Mouse (Mus musculus) mature B cell (primary cell): ENCODE data around the gene Gm21541.
"Not testable (repeated sequence)": the region's sequence is repeated elsewhere in the genome, so short reads cannot be mapped to it uniquely, and the experiment has no call there.

Experiments
- in situ Hi-C: fragments of 300-500 bp; cut with MboI; formaldehyde crosslinking; loops from 2 replicates; pipeline ENCODE4 v1.14.3; 2019

Gene Gm21541

DNA sequence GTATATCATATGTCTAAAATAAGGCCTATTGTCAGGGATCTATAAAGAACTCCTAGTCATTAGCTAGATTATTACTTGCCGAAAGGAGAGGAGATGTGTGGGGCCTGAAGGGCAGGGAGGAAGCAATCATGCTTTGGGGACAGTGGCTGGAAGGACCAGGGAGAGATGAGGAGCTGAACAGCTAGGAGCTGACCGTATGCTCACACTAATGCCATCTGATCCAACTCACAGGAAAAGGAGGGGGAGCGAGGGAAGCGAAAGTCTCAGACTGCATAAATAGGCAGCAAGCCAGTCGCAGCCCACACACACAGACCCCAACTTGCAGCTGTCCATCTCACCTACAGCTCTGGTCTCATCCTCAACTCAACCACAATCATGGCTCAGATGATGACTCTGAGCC lies at the start of gene Gm21541:
Gene Gm21541 (plus strand): TSS at position 301 of the 400 bp plus-strand sequence.
- in situ Hi-C loops, result not testable (repeated sequence)

DNA sequence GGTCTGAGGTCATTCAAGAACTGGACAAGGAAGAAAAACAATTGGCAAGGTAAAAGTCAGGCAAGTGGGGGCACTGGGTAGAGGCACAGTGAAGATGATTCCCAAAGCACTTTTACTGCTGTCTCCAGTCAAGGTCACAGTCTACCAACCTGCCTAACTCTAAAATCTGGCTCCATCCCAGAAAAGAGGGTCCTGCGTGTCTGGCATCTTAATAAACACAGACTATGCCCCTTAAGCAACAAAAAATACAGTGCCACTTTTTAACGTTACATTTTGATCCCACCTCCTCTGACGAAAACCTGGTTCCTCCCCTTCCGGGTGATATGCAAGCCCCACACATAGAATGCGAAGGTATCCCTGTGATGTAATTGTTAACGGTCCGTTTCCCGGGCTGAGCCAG lies 37.9 kb downstream of the Gm21541 start, which contains the start of gene Gm20878:
Gene Gm20878 (plus strand): TSS at position 301 of the 400 bp plus-strand sequence.
- in situ Hi-C loops, result not testable (repeated sequence)
